Mouse (Mus musculus): ENCODE data around the gene Acad12. TPM values are rescaled to one million over a fixed set of nuclear protein-coding genes. Genes with fewer than 3 reads are reported as not detected.
"Not testable (repeated sequence)": the region's sequence is repeated elsewhere in the genome, so short reads cannot be mapped to it uniquely, and the experiment has no call there.

The Acad12 gene
- total RNA-seq (2021) = 10 to 100 TPM; 13.3 to 14.5 TPM
- long read RNA-seq, experiment 1, partial matches to known transcripts = 3 of 23 reads
- long read RNA-seq, experiment 1, other reads (novel, unspliced or antisense) = 17 of 23 reads
- long read RNA-seq, experiment 2, partial matches to known transcripts = 5 of 35 reads
- long read RNA-seq, experiment 2, other reads (novel, unspliced or antisense) = 26 of 35 reads

DNA sequence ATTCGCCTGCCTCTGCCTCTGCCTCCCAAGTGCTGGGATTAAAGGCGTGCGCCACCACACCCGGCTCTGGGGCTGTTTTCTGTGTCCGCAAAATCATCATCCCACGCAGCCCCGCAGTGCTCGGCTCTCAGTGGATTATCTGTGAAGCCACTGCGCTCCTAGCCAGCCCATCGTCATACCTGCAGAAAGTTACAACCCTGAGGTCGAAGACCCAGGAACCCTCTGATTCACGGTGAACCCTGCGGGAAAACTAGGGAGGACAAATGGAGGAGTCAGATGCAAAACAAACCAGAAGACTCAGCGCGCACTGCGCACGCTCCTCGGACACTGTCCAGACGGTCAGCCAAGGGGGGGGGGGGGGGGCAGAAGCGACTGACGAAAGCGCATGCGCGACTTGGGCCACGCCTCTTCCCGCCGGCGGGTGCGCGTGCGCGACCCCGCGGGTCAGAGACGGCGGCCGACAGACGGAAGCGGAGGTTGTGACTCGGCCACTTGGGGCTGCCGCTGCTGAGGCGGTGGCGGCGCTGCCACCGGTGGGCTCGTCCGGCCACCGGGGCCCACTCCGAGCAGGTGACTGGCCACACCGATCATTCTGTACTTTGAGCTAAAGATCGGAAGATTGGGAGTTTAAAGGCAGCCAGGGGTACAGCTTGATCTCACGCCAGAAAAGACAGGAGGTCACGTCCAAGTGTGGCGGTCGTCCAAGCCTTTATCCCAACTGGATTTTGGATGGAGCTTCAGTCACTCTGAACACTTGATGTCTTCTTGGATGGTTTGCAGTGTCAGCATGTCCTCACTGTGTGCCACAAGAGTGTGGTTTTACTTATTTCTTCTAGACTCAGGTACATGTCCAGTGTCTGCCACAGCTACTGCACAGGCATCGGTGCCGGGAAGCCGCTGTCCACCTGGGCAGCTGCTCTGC lies at the start of gene Acad12:
TSS of gene Acad12 (minus strand) at position 347 of the 922 bp plus-strand sequence.
- peak; percentile 54 to 69 for DNase-seq (ENCODE audit: low spot score in 2 of 2)

DNA sequence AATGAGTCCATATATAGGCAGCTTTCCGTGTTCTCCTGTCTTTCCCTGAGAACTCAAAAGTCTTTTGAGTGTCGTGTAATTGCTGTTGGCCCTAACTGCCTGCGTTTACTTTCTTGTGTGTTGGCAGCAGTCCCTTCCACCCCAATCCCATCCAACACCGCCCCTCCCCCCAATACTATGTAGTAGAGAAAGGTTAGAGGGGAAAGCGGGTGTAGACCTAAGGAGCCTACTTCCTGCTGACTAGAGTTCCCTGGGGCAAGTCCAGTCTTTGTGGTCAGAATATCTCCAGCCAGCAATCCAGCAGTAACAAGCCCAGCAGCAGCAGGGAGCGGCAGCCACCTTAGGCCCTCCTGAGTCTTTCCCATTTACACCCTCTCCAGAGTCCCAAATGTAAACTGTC lies 49.7 kb upstream of the Acad12 start:
- no peak for DNase-seq (ENCODE audit: low spot score in 2 of 2)

DNA sequence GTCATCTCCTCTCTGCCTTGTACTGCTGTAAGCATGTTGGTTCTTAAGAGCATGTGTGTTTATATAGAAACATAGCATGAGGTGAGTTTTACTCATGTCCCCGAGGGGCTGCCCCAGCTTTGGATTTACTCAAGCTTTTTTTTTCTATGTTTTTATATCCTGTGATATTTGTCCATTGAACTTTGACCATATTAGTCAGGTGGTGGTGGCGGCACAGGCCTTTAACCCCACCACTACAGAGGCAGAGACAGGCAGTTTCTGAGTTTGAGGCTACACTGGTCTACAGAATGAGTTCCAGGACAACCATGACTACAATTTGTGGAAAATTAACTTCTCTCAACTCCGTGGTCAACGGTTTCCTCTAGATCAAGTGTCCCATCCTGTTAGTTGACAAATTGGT lies 48.3 kb upstream of the Acad12 start:
- DNase-seq (ENCODE audit: low spot score in 2 of 2) = no peak

DNA sequence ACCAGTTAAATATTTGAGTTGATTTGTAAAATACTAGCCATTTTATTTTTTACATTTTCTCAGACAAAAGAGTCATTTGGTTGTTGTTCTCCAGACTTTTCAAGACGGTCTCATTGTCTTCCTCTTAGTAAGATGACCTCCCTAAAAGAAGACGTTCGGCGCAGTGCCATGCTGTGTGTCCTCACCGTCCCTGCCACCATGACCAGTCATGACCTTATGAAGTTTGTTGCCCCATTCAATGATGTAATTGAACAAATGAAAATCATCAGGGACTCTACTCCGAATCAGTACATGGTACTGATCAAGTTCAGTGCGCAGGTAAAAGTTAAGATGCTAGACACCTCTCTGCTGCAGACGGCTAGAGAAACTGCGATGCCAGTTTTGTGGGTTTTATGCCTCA lies 46.2 kb upstream of the Acad12 start:
- no peak for DNase-seq (ENCODE audit: low spot score in 2 of 2)

DNA sequence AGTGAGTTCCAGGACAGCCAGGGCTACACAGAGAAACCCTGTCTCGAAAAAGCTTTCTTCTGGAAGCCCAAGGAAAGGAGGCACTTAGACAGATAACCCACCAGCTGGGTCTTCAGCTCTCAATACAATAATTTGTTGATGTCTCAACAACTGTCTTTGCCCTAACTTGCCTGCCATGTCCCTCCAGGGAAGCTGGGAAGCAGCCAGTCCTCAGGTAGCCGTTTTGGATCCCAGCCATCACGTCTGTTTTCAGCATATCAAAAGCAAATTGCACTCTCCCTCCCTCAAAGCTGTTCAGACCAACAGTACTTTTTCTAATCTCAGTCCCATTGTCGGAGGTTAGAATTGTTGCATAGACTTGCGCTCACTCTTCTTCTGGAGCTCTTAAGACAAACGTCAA lies 45.3 kb upstream of the Acad12 start:
- no peak for DNase-seq (ENCODE audit: low spot score in 2 of 2)

DNA sequence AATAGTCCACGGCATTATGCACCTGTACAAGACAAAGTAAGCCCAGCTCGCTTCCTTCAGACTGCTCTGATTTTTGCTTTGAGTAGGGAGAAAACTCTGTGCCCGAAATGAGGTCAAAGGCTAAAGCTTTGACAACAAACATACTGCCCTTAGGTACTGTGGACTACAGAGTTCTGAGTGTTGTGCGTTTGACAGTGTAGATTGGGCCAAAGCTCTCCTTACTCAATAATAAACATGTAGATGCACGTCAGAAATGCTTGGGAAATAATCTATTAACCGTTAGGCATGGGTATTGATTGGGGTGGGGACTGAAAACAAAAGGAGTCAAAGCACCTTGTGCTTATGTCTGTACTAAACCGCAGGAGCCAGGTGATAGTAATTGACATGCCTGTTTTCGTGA lies 44.7 kb upstream of the Acad12 start:
- DNase-seq (ENCODE audit: low spot score in 2 of 2) = no peak

DNA sequence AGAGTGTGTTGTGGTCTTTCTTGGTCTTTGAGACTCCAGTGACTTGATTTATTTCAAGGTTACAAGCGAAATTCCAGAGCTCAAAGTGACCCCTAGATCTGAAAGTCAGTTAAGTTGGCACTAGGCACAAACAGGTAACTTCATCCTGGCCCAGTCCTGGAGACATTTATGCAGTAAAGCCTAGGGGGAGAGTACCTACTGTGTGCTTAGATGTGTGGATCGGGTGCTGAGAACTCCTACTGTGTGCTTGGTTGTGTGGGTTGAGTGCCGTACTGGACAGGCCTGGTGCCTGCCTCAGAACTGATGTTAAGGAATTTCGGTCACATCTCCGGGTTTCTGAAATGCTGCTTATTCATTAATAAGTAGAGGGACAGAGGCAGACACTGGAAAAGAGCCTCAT lies 42.8 kb upstream of the Acad12 start:
- DNase-seq (ENCODE audit: low spot score in 2 of 2) = no peak

DNA sequence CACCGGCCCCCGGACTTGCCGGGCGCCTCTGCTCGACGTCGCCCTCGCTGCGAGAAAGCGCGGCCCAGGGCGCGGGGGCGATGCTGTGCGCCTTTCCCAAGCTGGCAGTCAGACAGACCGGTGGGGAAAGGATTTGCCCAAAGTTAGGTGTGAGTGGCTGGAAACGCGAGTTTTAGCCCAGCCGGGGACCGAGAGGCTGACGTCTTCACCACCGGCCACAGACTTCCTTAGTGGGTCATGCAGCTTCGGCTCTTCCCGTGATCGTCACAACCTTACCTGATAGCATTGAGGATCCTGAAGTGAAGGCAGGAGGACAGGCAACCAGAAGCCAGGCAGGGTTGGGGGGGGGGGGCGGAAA lies 42.1 kb upstream of the Acad12 start:
- DNase-seq (ENCODE audit: low spot score in 2 of 2) = no peak

DNA sequence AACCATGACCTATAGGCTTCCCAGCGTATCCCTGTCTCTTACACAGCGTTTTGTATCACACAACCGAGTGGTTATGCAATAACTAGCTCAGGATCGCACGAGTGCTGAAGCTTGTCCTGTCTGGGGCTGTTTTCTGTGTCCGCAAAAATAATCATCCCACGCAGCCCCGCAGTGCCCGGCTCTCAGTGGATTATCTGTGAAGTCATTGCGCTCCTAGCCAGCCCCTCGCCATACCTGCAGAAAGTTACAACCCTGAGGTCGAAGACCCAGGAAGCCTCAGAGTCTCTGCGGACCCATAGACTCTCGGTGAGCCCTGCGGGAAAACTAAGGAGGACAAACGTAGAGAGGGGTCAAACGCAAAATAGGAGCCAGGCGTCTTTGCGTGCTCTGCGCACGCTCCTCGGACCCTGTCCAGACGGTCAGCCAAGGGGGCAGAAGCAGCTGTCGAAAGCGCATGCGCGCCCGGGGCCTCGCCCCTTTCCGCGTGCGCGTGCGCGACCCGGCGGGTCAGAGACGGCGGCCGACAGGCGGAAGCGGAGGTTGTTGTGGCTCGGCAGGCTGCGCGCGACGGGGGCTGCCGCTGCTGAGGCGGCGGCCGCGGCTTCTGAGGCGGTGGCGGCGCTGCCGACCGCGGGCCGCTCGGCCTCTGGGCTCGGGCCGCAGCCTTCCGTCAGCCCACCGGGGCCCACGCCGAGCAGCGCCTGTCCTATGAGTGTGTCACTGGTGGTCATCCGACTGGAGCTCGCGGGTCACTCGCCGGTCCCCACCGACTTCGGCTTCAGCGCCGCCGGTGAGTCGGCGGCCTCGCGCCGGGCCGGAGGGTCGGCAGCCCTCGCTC lies 41.5 kb upstream of the Acad12 start, which contains the start of the genes Acad10 and Brap:
TSS of gene Acad10 (minus strand) at position 456 of the 838 bp plus-strand sequence.
TSS of gene Brap (plus strand) at position 505 of the 838 bp plus-strand sequence.
- DNase-seq (ENCODE audit: low spot score in 2 of 2) = peak; percentile 91

DNA sequence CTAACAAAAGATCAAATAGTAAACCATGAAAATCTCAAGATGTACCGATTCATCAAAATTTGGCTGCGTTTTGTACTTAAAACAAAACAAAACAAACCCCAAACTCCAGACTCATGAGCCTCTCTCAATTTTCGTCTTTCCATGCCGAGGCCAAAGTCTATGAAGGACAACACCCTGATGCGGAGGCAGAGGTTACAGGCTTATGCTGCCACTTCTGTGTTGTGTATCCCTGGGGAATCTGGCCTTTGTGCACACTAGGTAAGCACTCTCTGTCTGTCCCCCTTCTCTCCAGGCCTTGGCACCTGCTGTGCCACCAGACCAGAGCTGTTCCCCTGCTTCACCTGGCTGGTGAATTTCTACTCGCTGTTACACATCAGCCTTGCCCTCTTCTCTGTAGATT lies 38.9 kb upstream of the Acad12 start:
- not testable (repeated sequence) for DNase-seq (ENCODE audit: low spot score in 2 of 2)

DNA sequence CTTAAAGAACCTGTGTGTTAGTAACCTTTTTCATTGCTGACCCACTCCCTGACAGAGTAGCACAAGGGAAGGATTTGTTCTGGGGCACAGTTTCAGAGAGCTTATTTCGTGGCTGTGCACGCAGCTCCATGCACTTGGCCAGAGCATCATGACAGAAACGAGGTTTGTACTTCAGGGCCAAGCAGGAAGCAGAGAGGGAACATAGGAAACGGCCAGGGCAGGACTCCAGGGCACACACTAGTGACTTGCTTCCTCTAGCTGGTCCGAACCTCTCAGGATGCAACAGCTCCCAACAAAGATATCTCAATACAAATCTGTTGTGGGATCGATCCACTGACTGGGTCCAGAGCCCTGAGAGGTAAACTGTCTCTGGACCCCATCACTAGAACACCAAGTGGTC lies 38.1 kb upstream of the Acad12 start:
- DNase-seq (ENCODE audit: low spot score in 2 of 2) = not testable (repeated sequence)

DNA sequence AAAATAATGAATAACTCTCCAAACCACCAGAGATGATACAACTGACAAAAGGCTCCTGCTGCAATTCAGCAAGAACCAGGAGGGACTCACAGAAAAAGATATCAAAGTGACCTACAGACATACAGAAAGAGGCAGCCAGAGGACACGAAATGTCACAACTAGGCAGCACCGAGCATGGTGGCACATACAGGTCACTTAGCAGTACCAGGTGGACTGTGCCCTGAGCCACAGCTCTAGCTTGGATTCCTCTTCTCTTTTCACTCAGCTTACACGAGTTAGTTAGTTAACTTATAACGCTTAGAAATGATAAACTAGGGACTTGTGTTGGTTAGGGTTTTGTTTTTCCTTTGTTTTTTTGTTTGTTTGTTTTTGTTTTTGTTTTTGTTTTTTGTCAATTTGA lies 35.8 kb upstream of the Acad12 start:
- no peak for DNase-seq (ENCODE audit: low spot score in 2 of 2)

DNA sequence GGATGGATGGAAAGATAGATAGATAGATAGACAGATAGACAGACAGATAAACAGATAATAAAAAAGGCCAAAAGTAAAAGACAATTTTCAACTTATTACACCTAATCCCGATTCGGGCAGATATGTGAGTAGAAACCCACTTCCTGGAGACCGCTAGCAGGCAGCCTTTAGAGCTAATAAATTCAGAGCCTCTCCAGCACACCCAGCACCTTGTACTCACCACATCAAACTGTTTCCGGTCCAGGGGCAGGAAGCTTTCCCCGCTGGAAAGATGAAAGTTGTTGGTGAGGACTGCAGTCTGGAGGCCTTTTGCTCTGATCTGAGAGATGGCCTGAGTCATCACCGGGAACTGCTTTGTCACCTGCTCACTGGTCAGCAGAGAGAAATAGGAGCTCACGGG lies 30.4 kb upstream of the Acad12 start:
- DNase-seq (ENCODE audit: low spot score in 2 of 2) = no peak

DNA sequence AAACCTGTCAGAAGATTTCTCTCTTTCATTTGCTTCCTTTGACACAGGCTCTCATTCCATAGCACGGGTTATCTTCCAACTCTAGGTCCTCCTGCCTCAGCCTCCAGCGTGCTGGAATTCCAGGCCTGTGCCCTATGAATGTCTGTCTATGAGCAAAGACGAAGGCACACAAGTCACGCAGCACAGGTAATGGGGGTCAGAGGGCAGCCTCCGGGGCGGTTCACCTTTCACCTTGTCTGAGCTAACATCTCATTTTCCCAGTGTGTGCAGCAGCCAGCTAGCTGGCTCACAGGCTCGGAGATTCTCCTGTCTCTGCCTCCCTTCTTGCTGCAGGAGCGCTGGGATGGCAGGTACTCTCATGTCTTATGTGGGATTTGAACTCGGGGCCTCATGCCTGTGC lies 20.9 kb upstream of the Acad12 start:
- no peak for DNase-seq (ENCODE audit: low spot score in 2 of 2)

DNA sequence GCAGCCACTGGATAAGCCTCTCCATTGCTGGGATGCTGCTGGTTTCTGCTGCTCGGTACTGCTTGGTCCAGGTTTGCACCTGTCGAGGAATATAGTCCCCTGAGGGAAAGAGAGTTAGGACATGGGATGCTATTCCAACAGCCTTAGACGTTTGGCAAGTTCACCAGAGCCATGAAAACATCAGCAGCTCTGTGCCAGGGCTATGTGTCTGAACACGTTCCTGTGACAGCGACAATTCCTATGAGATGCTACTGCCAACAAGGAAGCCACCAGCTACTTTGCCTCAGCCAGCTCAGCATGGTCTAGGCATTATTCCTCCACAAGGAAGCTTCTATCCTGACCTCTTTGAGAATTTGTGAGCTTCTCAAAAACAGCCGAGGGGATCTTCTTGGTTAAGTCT lies 18.6 kb upstream of the Acad12 start:
- no peak for DNase-seq (ENCODE audit: low spot score in 2 of 2)

DNA sequence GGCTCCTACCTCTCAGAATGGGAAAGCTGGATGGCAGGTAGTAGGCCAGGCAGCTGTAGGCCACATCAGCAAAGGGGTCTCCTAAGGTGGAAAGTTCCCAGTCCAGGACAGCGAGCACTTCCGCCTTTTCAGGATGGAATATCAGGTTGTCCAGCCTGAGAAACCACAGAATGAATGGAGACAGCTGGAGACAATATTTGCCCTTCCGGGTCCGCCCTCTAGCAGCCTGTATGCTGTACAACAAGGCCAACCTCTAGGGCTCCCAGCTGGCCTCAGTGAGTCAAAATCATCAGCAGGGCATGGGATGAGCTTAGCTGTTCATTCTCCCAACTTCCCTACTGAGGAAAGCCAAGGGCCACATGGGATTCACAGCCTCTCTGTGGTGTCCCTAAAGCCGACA lies 15.9 kb upstream of the Acad12 start:
- DNase-seq (ENCODE audit: low spot score in 2 of 2) = no peak

DNA sequence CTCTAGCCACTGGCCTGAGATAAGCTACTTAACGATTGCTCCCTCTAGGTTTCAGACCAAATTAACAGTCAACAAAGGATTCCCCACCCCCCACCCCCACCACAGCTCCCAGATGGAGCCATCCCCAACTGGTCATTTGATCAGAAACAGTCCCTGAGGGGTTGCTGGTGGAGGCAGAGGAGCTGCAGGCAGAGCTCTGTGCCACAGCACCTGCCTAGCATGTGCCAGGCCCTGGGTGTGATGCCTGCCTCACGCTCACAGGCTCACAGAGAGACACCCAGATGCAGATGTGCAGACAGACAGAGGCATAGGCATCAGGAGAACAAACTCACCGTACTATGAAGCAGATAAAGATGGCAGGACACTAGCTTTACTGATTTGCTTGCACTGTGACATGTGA lies 14.1 kb upstream of the Acad12 start:
- no peak for DNase-seq (ENCODE audit: low spot score in 2 of 2)

DNA sequence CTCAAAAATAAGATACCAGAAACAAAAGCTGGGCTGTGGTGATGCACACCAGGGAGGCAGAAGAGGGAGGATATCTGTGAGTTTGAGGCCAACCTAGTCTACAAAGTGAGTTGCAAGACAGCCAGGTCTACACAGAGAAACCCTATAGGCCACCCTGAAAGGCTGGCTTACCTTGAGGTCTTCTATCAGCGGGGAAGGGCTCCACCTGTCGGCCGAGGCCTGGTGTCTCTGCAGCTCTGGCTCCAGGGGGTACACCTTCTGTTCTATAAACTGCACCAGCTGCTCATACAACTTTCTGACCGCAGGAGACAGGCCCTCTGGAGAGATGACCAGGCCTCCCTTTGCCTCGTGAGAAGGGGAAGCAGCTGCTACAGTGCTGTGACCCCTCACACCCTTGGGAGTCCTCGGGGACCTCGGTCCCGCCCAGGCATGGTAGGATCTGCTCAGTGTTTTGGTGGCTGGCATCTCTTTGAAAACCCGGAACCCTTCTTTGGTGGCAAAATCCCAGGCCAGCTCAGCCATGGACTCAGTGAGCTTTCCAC lies 12.4 kb upstream of the Acad12 start:
- DNase-seq (ENCODE audit: low spot score in 2 of 2) = not testable (repeated sequence)

DNA sequence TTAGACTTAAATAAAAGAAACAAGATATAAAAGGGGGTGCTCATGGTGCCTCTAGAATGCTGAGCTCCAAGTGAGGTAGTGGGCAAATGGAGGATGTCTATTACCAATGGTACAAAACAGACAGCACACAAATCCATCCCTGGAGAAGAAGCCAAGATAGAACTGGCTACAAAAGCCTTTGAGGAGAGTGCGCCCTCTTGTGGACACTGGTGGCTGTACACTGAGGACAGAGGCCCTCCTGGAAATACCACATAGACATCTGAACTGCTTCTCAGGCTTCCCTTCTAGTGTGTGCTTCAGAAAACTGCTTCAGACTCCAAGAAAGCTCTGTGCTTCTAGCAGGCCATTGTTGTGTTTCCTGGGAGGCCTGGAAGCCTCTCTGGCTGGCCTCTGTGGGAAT lies 9.1 kb upstream of the Acad12 start:
- peak; percentile 42 to 58 for DNase-seq (ENCODE audit: low spot score in 2 of 2)

DNA sequence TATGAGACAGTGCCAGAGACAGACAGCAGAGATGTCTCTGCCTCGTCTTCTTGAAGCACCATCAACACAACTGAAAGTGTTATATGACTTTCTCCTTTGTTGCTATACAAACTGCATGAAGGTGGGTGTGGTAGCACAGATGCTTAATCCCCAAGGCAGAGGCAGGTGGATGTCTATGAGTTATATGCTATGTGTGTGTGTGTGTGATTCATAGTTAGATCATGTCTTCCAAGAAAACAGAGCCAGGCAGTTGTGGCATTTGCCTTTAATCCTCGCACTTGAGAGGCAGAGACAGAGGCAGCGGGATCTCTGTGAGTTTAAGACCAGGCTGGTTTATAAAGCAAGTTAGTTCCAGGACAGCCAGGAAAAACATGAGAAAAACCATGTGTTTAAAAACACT lies 4.5 kb upstream of the Acad12 start:
- no peak for DNase-seq (ENCODE audit: low spot score in 2 of 2)

DNA sequence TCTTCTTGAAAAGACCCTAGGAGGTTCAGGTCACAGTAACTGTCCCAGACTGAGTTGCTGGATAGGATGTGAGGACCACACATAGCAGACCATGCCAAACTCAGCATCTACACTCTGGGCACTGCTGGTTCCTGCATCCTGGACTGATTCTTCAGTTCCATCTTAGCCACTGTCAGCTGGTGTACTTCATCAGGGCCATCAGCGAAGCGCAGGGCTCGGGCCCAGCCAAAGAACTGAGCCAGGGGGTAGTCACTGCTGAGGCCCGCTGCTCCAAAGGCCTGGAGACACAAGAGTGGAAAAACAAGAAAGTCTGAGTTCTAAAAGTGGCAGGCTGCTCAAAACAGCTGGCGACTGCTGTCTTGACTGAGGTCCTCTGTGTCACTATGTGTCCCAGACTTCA lies 2.4 kb upstream of the Acad12 start:
- DNase-seq (ENCODE audit: low spot score in 2 of 2) = no peak

All from adrenal gland, postnatal 4 days (tissue).